Mouse (Mus musculus) heart, adult 2 months (tissue): Measurements from ENCODE around the gene Krt12.

Experiments used
- CTCF ChIP-seq: fragments of 200-600 bp; IDR thresholded peaks from 2 replicates; pipeline ENCODE4 v1.8.1; 2022; ENCODE audit warnings: antibody characterized with exemption, mild to moderate bottlenecking, moderate library complexity
- EP300 ChIP-seq: fragments of 200-500 bp; IDR thresholded peaks from 2 replicates; pipeline ENCODE4 v1.6.1; 2011; ENCODE audit warnings: low read depth, low read length, control low read depth; ENCODE audit not compliant: insufficient read depth

GRCm38 (mm10) chr11:99463155-99463554 is 41.1 kb upstream of the Krt12 start:
- TF ChIP-seq EP300 (0 out of 2 replicates have a peak, but pooled peaks have one; percentile 28), CTCF (peak; percentile 89)
